Mouse (Mus musculus) embryonic stem cell, embryonic (primary cell): Measurements from ENCODE around the gene Acp1.

Experiments used
- CTCF ChIA-PET, 4 experiments: fragments of 300-600 bp in 2 of 4; fragments of 350-600 bp in 2 of 4; sonication (Branson Sonifier 250); formaldehyde crosslinking; loops; one replicate each; lab custom pipeline; 2022; ENCODE audit warnings: inconsistent platforms in 2 of 4; lab: Charles Lee
- POLR2A ChIA-PET, 4 experiments: fragments of 300-600 bp in 2 of 4; fragments of 350-600 bp in 2 of 4; sonication (Branson Sonifier 250); formaldehyde crosslinking; loops; one replicate each; lab custom pipeline; 2022; ENCODE audit warnings: antibody characterized with exemption in 4 of 4, inconsistent platforms in 1 of 4; lab: Charles Lee

Gene Acp1

GRCm38 (mm10) chr12:30911261-30912047, at the start of gene Acp1, which contains the start of gene Sh3yl1:
Gene Acp1, minus strand, starts transcription at chr12:30911589.
Gene Sh3yl1, plus strand, starts transcription at chr12:30911668.
- CTCF ChIA-PET = interaction anchor here in 1 of 4 experiments (0.8 kb wide), 1 partner anchor 93 kb away, joined by 3 read pairs; no protein-coding TSS in a partner anchor
- POLR2A ChIA-PET = interaction anchor here (0.5 to 1.8 kb wide), 27 partner anchors 10 to 1908 kb away, joined by 3 to 15 read pairs (median 3); partner anchors contain the start of genes Alkal2 (in 2 of the 4), Tmem18 (in 2 of the 4) and Nampt (in 1 of the 4)

DNA sequence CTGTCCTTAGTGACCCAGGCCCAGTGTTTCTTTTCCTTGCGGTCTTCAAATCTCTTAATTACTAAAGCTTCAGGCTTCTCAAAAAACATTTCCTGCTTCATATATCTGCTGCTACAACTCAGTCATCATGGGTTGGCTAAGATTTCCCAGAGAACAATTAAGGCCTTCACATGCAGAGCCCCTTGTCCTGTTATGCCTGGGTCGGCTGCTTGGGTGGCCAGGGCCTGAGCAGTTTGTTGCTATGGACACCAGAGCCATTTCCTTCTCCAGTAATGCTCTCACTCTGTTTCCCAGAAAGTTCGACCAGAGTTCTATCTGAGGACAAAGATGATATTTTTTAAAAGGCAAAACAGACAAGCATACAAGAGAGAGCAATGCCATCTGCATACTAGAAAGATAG, 32.8 kb upstream of the Acp1 start:
- ChIA-PET CTCF (interaction anchor here in 1 of 4 experiments (0.7 kb wide), 1 partner anchor 278 kb away, joined by 3 read pairs; no protein-coding TSS in a partner anchor), POLR2A (no interaction called here)

GRCm38 (mm10) chr12:30943057-30943986, 31.9 kb upstream of the Acp1 start:
- ChIA-PET CTCF (interaction anchor here in 2 of 4 experiments (0.5 to 0.7 kb wide), 4 partner anchors 10 to 344 kb away, joined by 3 to 4 read pairs (median 4); no protein-coding TSS in a partner anchor), POLR2A (no interaction called here)

DNA sequence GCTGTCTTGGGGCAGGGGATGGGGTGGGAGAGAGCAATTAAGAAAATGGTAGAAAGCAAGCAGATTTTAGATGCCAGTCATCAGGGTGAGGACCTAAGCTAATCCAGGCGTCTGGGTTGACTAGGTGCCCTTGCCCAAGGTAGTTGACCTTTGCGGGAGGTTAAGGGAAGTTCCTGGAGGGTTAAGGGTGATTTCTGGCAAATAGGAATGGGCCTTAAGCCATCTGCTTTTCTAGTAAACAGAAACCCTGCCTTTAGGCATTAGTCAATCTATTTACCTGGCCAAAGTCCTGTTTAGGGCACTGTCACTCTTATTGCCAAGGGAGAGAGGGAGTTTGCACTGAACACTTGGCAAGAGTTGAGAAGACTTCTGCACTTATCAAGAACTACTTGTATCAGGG, 25.5 kb upstream of the Acp1 start:
- ChIA-PET CTCF (no interaction called here), POLR2A (no interaction called here)

GRCm38 (mm10) chr12:30933299-30933698, 21.9 kb upstream of the Acp1 start:
- CTCF ChIA-PET = interaction anchor here in 1 of 4 experiments (0.9 to 1.3 kb wide), 3 partner anchors 10 to 76 kb away, joined by 3 read pairs; no protein-coding TSS in a partner anchor

DNA sequence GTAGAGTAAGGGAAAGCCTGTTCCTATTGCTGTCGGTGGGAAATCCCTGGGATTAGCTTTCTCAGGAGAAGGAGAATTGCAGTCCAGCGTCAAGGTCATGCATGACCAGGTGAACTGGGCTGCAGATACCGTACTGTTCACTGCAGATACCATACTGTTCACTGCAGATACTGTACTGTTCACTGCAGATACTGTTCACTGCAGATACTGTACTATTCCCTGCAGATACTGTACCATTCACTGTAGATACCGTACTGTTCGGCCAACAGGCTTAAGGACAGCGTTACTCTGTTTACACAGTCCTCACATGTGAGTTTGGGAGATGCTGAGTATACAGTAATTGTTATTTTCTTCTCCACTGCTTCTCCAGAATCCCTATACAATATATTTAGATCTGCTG, 16.8 kb upstream of the Acp1 start:
- ChIA-PET CTCF (no interaction called here), POLR2A (interaction anchor here in 1 of 4 experiments (1.2 kb wide), 1 partner anchor 17 kb away, joined by 3 read pairs; the partner anchor contains the start of genes Acp1 and Sh3yl1)

More at GRCm38 (mm10) chr12:30933299-30933698, 21.9 kb upstream of the Acp1 start:
- POLR2A ChIA-PET = no interaction called here

GRCm38 (mm10) chr12:30922401-30922800, 11.0 kb upstream of the Acp1 start:
- CTCF ChIA-PET = interaction anchor here in 1 of 4 experiments (0.8 kb wide), 1 partner anchor 15 kb away, joined by 4 read pairs; no protein-coding TSS in a partner anchor

GRCm38 (mm10) chr12:30912840-30913239, 1.5 kb upstream of the Acp1 start:
- CTCF ChIA-PET = no interaction called here
- POLR2A ChIA-PET = no interaction called here

More at GRCm38 (mm10) chr12:30922401-30922800, 11.0 kb upstream of the Acp1 start:
- POLR2A ChIA-PET = interaction anchor here in 3 of 4 experiments (0.7 to 3.2 kb wide), 3 partner anchors 10 to 338 kb away, joined by 3 to 15 read pairs (median 6); partner anchors contain the start of genes Acp1 (in 2 of the 3), Sh3yl1 (in 2 of the 3) and Tmem18 (in 1 of the 3)

DNA sequence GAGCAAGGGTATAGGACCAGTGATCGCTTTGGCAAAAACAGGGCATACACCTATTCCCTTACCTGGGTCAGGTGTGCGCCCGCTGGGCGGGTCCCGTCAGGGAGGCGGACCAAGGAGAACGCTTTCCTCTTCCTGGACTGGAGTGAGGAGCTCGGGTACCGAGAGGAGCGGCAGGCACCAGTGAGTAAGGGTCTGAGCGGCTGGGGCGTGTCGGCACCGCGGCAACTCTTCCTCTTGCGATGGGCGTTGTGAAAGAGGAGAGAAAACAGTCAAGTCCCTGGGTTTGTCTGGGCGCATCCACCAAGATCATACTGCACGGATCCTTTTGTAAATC, 626 bp upstream of the Acp1 start:
- POLR2A ChIA-PET = interaction anchor here in 3 of 4 experiments (0.6 to 1.8 kb wide), 26 partner anchors 10 to 1907 kb away, joined by 3 to 15 read pairs (median 4); partner anchors contain the start of genes Alkal2 (in 2 of the 3), Tmem18 (in 2 of the 3) and Nampt (in 1 of the 3)
- CTCF ChIA-PET = no interaction called here

DNA sequence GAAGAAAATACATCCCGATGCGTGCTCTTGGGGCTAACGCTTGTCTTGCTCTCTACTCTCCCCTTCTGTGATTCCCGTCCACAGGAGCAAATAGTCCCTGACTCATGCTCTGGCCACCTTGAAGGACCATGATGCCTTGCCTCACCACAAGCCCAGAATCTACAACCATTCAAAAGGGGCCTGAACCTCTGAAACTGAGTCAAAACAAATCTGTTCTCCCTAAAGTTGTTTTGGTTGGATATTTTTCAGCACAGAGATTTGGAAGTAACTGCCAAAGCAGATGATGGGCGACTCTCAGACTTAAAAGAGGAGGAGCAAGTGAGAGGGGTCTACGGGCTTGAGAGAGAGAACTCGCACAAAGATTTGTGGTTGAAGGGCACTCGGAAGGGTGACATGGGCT, 529 bp downstream of the Acp1 start:
- ChIA-PET CTCF (interaction anchor here in 1 of 4 experiments (0.8 kb wide), 1 partner anchor 94 kb away, joined by 3 read pairs; no protein-coding TSS in a partner anchor), POLR2A (interaction anchor here in 3 of 4 experiments (0.5 to 1.8 kb wide), 13 partner anchors 11 to 774 kb away, joined by 3 to 10 read pairs (median 6); partner anchors contain the start of genes Alkal2 (in 2 of the 3) and Tmem18 (in 1 of the 3))

DNA sequence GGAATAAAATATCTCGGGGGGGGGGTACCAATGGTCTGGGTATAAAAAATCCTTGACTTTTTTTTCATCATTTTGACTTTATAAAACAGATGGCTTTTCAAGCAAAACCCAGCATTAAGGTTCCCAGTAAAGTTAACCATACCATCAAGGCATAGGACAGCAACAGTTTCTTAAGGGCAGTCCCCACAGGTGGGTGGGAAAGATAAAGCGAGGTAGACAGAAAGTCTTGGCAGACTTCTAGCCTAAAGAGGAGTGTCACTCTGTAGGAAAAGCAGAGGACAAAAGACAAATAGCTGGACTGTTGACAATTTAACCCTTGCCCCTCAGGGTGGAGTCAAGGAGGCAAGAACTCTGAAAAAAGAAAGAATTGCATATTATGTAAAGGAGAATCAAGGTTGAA, 1.5 kb downstream of the Acp1 start:
- CTCF ChIA-PET = no interaction called here
- POLR2A ChIA-PET = no interaction called here

DNA sequence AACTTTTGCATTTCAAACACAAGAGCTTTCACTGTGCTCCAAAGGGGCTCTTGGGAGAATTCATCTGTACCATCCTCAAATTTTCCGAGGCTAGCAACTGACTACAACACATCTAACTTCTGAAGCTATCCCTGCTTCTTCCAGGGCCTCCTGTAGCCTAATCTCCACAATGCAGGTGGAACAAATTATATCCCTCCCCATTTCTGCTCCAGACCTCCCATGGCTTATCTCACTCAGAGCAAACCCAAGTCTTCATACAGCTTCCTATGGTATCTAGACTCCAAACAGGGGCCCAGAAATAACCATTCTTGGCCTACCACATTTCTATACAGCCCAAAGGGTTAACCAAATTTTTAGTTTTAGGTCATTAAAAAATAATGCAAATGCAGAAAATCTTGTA, 2.7 kb downstream of the Acp1 start:
- ChIA-PET CTCF (no interaction called here), POLR2A (interaction anchor here in 2 of 4 experiments (0.5 to 1.2 kb wide), 3 partner anchors 9 to 253 kb away, joined by 3 to 5 read pairs (median 4); no protein-coding TSS in a partner anchor)

DNA sequence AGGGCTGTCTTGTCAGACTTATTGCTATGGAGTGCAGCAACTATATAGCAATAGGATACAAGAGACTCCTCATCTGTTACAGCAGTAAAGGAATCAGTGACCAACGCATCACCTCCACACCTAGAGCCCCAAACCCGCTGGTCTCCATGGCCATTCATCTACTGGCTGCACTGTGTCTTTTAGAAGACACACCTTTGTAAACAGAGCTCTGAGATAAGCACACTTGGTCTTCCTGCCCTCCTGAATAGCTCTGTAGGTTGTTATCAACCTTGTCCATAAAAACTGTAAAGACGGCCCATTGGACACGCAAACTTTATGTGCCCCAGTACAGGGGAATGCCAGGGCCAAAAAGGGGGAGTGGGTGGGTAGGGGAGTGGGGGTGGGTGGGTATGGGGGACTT, 14.3 kb downstream of the Acp1 start:
- ChIA-PET POLR2A (interaction anchor here in 2 of 4 experiments (0.6 to 1.7 kb wide), 5 partner anchors 12 to 314 kb away, joined by 3 to 7 read pairs (median 5); partner anchors contain the start of genes Acp1 (in 1 of the 2), Alkal2 (in 1 of the 2) and Sh3yl1 (in 1 of the 2)), CTCF (no interaction called here)

GRCm38 (mm10) chr12:30891438-30891837, 20.0 kb downstream of the Acp1 start:
- ChIA-PET CTCF (no interaction called here), POLR2A (interaction anchor here in 2 of 4 experiments (0.6 to 2.1 kb wide), 3 partner anchors 9 to 327 kb away, joined by 3 to 7 read pairs (median 5); partner anchors contain the start of genes Acp1 (in 1 of the 2) and Sh3yl1 (in 1 of the 2))

DNA sequence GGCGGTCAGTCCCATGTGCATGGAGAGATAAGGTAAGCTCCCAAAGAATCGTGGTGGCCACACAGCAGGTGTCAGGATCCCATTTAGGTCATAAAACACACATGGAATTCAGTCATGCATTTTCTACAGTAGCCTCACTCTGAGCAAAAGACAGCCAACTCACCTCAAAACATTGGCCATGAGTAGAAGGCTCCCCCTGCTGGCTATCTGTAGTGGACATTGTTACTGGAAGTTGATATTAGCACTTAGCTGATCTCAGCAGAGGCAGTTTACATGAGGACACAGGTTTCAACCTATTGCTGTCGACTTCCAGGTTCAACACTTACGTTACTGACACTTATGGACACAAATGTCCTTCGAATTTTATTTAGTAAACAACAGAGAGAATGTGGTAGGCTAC, 21.3 kb downstream of the Acp1 start:
- CTCF ChIA-PET = interaction anchor here in 2 of 4 experiments (0.6 to 1.0 kb wide), 4 partner anchors 9 to 292 kb away, joined by 3 to 6 read pairs (median 4); no protein-coding TSS in a partner anchor
- POLR2A ChIA-PET = interaction anchor here in 1 of 4 experiments (1.4 kb wide), 1 partner anchor 22 kb away, joined by 5 read pairs; the partner anchor contains the start of genes Acp1 and Sh3yl1

DNA sequence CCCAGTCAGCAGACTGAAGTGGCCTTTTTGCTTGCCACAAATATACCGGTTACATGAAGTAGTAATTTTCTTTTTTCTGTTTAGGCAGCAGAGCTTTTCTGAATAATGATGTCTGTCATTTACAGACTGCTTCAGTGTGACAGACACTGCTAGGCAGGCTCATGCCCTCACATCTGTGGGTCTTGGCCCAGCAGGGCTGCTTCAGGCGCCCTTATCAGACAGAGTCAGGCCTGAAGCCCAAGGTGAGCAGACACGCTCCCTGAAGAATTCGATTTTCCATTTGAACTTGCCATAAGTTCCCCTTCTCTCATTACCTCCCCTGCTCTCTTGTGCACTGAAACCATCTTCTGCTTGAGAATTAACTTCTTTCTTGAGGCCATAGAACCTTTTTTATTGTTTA, 23.4 kb downstream of the Acp1 start:
- CTCF ChIA-PET = no interaction called here
- POLR2A ChIA-PET = interaction anchor here in 1 of 4 experiments (1.6 kb wide), 1 partner anchor 24 kb away, joined by 3 read pairs; the partner anchor contains the start of genes Acp1 and Sh3yl1

DNA sequence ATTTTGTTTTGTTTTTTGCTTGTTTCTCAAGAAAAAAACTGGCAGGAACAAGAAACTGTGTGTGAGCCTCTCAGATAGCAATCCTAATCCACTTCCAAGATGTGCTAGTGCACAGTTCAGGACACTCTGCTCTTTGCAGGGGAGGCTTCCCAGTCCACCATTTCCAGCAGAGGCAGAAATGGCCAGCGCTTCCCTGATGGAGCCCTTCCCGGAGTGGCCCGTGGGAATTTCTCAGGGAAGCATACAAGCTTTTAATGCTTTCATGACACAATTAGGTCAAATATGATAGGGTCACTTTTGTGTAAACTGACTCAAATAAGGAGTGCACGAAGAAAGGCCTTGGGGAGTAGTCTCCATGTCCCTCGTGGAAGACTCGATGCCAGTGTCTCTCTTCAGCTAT, 25.5 kb downstream of the Acp1 start:
- ChIA-PET CTCF (interaction anchor here in 1 of 4 experiments (0.6 kb wide), 1 partner anchor 273 kb away, joined by 5 read pairs; no protein-coding TSS in a partner anchor), POLR2A (no interaction called here)
